Mouse (Mus musculus) heart, embryonic 11.5 days (tissue): ENCODE data around the gene Bloc1s2. TPM values are rescaled to one million over a fixed set of nuclear protein-coding genes. Genes with fewer than 3 reads are reported as not detected.
A peak's percentile ranks its signal among the peaks of the same experiment; 100 is the strongest.
"Not testable (repeated sequence)": the region's sequence is repeated elsewhere in the genome, so short reads cannot be mapped to it uniquely, and the experiment has no call there.

Experiments used
- ATAC-seq: fragments of 200-750 bp; cut with Nextera tagmentation; replicated peaks from 2 replicates; pipeline ENCODE4 v1.8.0; 2017; ENCODE audit warnings: moderate library complexity; ENCODE audit not compliant: insufficient number of reproducible peaks, low FRiP score, low TSS enrichment
- H3K27ac ChIP-seq: fragments of 300-500 bp; sonication (generic); 2 replicates; pipeline ENCODE4 v1.5.1; 2014; ENCODE audit warnings: mild to moderate bottlenecking, low read depth, low read length
- H3K27me3 ChIP-seq: fragments of 300-500 bp; sonication (generic); 2 replicates; pipeline ENCODE4 v1.6.1; 2014; ENCODE audit warnings: mild to moderate bottlenecking, low read length, mixed read lengths; ENCODE audit not compliant: control insufficient read depth, insufficient read depth
- H3K36me3 ChIP-seq: fragments of 300-500 bp; sonication (generic); 2 replicates; pipeline ENCODE4 v1.6.1; 2014; ENCODE audit warnings: mild to moderate bottlenecking, low read length, moderate library complexity, mixed read lengths; ENCODE audit not compliant: control insufficient read depth, insufficient read depth
- H3K4me1 ChIP-seq: fragments of 300-500 bp; sonication (generic); 2 replicates; pipeline ENCODE4 v1.6.1; 2014; ENCODE audit warnings: low read length; ENCODE audit not compliant: control insufficient read depth, insufficient read depth
- H3K4me2 ChIP-seq: fragments of 300-500 bp; sonication (generic); 2 replicates; pipeline ENCODE4 v1.6.1; 2014; ENCODE audit warnings: mild to moderate bottlenecking, moderate library complexity
- H3K4me3 ChIP-seq: fragments of 300-500 bp; sonication (generic); 2 replicates; pipeline ENCODE4 v1.5.1; 2014; ENCODE audit warnings: low read depth, low read length
- H3K9ac ChIP-seq: fragments of 300-500 bp; sonication (generic); 2 replicates; pipeline ENCODE4 v1.6.1; 2014; ENCODE audit warnings: mild to moderate bottlenecking, low read depth, low read length, moderate library complexity
- H3K9me3 ChIP-seq: fragments of 300-500 bp; sonication (generic); replicated peaks from 2 replicates; pipeline ENCODE4 v1.6.1; 2016; ENCODE audit warnings: low read length; ENCODE audit not compliant: control insufficient read depth
- WGBS: fragments of 180-500 bp; shearing (Covaris S2); extraction: QIAGEN DNeasy Blood & Tissue Kit; methylation state at CpG from one replicate; pipeline ENCODE4 v1.1.7; 2014; ENCODE audit not compliant: insufficient replicate concordance; 5-methylcytosine and 5-hydroxymethylcytosine counted together
- polyA plus RNA-seq: library from polyadenylated mRNA; unstranded; fragments of >200 nt; fragmentation: Nextera tagmentation; extraction: Ambion mirVana; gene quantifications from 2 replicates; pipeline ENCODE4 v1.2.1, GENCODE M21; 2014

The Bloc1s2 gene
- polyA plus RNA-seq, 1 experiment from 2014 or later = 76.0 TPM

GRCm38 (mm10) chr19:44144366-44144765 is 1.9 kb downstream of the Bloc1s2 start:
- Histone ChIP-seq H3K36me3 (peaks cover 16% of the 10 kb centered on the region), H3K4me3 (no peak overlapping the region), H3K27me3 (peaks cover 3% of the 10 kb centered on the region; the same call in 1 of the 2 replicates), H3K9ac (no peak overlapping the region), H3K9me3 (no peaks in the 10 kb centered on the region), H3K27ac (no peak overlapping the region), H3K4me2 (no peak overlapping the region), H3K4me1 (peaks cover 5% of the 10 kb centered on the region)
- 83% methylated on average over 9 of the region's 9 CpGs for whole genome bisulfite sequencing
- no peak for ATAC-seq

DNA sequence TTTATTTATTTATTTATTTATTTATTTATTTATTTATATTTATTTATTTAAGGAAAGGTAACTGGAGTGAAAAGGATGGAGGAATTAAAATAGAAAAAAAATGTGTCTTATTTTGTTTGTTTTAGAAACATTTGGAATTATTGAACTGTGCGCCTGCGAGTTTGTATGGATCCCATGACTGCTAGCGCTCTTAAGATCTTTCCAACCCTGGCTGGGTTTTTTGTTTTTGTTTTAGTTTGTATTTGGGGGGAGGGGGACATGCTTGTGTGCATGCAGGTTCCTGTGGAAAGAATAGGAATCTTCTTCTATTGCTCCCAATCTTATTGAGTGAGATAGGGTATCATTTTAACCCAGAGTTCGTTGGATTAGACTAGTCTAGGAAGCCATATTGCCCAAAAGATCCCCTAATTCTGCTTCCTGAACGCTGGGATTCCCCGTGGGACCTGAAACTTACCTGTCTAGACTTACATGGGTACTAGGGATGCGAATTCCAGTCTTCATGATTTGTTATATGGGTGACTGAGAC is 10.2 kb downstream of the Bloc1s2 start:
- Histone ChIP-seq H3K9ac (0 out of 2 replicates have a peak overlapping the region, but pooled peaks have one; percentile 56), H3K4me1 (peaks cover 6% of the 10 kb centered on the region), H3K9me3 (no peaks in the 10 kb centered on the region), H3K4me2 (peak overlapping the region; percentile 62), H3K36me3 (peaks cover 13% of the 10 kb centered on the region; the same call in 1 of the 2 replicates), H3K27ac (no peak overlapping the region), H3K27me3 (no peaks in the 10 kb centered on the region), H3K4me3 (peak overlapping the region; percentile 53)
- WGBS = 28% methylated on average over 7 of the region's 7 CpGs
- no peak for ATAC-seq

DNA sequence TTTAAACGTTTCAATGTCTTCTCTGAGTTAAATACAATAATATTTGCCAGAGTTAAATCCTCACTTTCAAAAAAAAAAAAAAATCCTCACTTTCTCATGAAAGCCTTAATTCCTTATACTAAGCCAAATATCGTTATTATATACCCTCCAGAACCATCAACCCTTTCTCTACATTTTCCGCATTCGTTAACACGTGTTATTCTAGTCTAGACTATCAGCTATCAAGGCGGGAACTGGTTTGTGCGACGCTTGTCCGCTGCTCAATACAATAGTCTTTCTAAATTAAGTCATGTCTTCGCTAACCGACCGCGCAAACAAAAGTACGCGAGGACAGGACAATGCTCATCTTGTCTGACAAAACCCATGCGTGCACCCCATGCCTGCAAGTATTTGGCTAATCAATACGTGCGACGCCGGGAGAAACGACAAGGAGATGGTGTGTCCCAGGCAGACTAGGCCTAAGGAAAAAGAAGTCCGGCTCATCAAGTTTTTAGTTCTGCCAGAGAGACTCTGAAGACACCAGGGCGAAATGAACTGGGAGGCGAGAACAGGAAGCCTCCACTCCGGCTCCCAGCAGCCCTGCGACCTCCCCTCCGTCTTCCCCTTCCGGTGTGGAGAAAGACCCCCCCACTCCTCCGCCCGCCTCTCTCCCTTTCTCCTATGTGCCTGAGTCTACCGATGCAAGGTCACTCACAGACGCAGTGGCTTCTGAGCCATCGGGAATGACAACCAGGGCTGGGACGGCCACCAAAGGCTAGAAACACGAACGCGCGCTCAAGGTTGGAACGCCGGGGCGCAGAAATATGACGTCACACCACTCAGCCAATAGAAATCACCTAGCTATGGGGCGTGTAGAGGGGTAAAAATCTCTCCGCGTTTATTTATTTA is 10.9 kb downstream of the Bloc1s2 start, which contains the start of gene Cwf19l1:
Gene Cwf19l1, minus strand, starts transcription at position 805 of the 888 bp plus-strand sequence.
- ATAC-seq = peak; percentile 83
- Histone ChIP-seq H3K27ac (peak within 1 kb of the TSS; percentile 93), H3K9ac (peak within 1 kb of the TSS; percentile 76), H3K4me3 (peak within 1 kb of the TSS; percentile 53), H3K4me2 (peak within 1 kb of the TSS; percentile 69), H3K4me1 (peaks cover 6% of the 10 kb centered on the region), H3K36me3 (peaks cover 12% of the 10 kb centered on the region; the same call in 1 of the 2 replicates), H3K9me3 (no peaks in the 10 kb centered on the region), H3K27me3 (no peaks in the 10 kb centered on the region)
- WGBS = under 1% methylated on average over 45 of the region's 45 CpGs

DNA sequence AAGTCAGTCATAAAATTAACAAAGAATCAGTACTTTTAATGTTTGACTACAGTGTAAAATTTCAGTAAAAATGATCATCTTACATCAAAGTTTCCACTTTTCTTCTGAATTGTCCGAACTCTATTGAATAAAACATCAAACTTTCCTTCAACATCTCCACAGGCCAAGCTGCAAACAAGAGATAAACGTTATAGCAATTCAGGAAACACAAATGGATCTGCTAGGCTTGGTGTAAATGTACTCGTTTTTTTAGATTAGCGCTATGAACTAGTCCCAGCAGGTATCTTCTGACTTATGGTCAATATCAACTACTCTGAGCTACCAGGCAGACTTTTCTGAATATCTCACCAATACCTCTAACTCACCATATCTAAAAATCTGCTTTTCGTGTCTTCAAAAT is 13.3 kb downstream of the Bloc1s2 start:
- Histone ChIP-seq H3K4me1 (peaks cover 6% of the 10 kb centered on the region), H3K4me2 (no peak overlapping the region), H3K9me3 (no peaks in the 10 kb centered on the region), H3K36me3 (0 out of 2 replicates have a peak, but pooled peaks cover 6% of the 10 kb centered on the region), H3K9ac (no peak overlapping the region), H3K27me3 (no peaks in the 10 kb centered on the region), H3K27ac (no peak overlapping the region), H3K4me3 (no peak overlapping the region)
- WGBS = 88% methylated on average over 5 of the region's 5 CpGs
- no peak for ATAC-seq

DNA sequence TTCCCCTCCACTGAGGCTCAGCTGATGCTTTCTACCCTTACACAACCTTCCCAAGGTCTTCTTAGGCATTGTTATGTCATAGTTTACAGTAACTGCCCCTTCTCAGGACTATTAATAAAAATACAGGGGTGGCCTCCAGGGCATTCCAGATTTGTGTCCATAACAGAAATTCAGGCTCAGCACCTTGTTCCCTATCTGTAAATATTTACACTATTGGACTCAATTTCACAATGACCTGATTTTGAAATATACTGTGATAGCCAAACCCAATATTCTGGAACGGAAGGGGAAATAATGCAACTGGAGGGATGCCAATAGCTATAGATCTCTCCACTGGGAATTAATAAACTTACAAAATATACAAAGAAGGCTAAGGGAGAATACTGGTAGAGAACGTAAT is 17.7 kb downstream of the Bloc1s2 start:
- ATAC-seq = no peak
- Histone ChIP-seq H3K36me3 (peaks cover 17% of the 10 kb centered on the region), H3K9ac (no peak overlapping the region), H3K4me1 (no peaks in the 10 kb centered on the region), H3K27me3 (no peaks in the 10 kb centered on the region), H3K9me3 (no peaks in the 10 kb centered on the region), H3K27ac (no peak overlapping the region), H3K4me3 (no peak overlapping the region), H3K4me2 (no peak overlapping the region)
- WGBS = 89% methylated on average over 2 of the region's 2 CpGs

- Histone ChIP-seq H3K36me3 (peaks cover 22% of the 10 kb centered on the region), H3K9me3 (no peaks in the 10 kb centered on the region), H3K4me1 (no peaks in the 10 kb centered on the region), H3K27me3 (no peaks in the 10 kb centered on the region), H3K9ac (no peak overlapping the region), H3K27ac (no peak overlapping the region), H3K4me2 (no peak overlapping the region), H3K4me3 (no peak overlapping the region)
- 88% methylated on average over 10 of the region's 10 CpGs for WGBS
- no peak for ATAC-seq
Measured at GRCm38 (mm10) chr19:44127729-44128497, 18.3 kb downstream of the Bloc1s2 start.

- H3K36me3 ChIP-seq = peaks cover 12% of the 10 kb centered on the region
- no peak overlapping the region for H3K27ac ChIP-seq
- H3K9ac ChIP-seq = no peak overlapping the region
- no peaks in the 10 kb centered on the region for H3K4me1 ChIP-seq
- H3K4me3 ChIP-seq = no peak overlapping the region
- 88% methylated on average over 7 of the region's 7 CpGs for WGBS
- H3K9me3 ChIP-seq = no peaks in the 10 kb centered on the region
- no peak for ATAC-seq
- no peaks in the 10 kb centered on the region for H3K27me3 ChIP-seq
- no peak overlapping the region for H3K4me2 ChIP-seq
Measured at GRCm38 (mm10) chr19:44121137-44121536, 25.1 kb downstream of the Bloc1s2 start.

DNA sequence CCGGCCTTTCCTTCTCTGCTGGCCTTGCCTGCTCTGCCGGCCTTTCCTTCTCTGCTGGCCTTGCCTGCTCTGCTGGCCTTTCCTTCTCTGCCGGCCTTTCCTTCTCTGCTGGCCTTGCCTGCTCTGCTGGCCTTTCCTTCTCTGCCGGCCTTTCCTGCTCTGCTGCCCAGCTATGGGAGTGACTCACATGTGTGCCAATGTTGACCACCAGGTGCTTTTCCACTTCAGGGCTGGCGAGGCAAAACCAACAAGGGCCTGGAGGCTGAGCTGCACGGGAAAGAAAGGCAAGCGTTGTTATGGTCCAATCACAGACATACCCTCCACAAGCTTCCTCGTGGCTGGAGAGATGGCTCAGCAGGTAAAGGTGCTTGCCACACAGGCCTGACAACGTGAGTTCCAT is 25.6 kb downstream of the Bloc1s2 start:
- not testable (repeated sequence) for H3K27me3 ChIP-seq, H3K27ac ChIP-seq
- 84% methylated on average over 7 of the region's 9 CpGs for WGBS

More for the DNA sequence above, 25.6 kb downstream of the Bloc1s2 start:
- H3K9me3 ChIP-seq, H3K4me2 ChIP-seq, H3K9ac ChIP-seq, H3K4me3 ChIP-seq, ATAC-seq, H3K4me1 ChIP-seq: not testable (repeated sequence)
- H3K36me3 ChIP-seq = peaks cover 12% of the 10 kb centered on the region
